Mouse (Mus musculus): ENCODE data around the gene Ptp4a2. TPM values are rescaled to one million over a fixed set of nuclear protein-coding genes. Genes with fewer than 3 reads are reported as not detected.

The Ptp4a2 gene
- polyA plus RNA-seq, 1 experiment from 2014 or later = 214 TPM

DNA sequence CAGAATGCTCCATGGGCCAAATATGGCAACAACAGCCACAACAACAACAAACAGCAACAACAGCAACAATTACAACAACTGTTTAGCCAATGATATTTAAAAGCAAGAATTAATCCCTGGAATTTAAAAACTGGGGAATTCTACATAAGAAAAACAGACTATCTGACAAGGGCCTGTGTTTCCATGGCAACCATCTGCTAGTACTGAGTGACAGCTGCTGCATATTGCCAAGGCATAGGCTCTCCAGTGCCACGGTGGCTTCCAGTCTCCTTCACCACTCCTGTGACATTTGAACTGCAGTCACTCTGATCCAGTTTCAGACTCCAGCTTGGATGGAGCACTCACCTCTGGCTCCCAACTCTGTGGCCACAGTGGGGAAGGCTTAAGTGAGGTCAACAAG, 19.6 kb upstream of the Ptp4a2 start:
- 21% methylated on average over 1 of the region's 1 CpGs for WGBS
- no peaks in the 10 kb centered on the region for H3K27me3 ChIP-seq (replicated peaks; ENCODE audit: control insufficient read depth, insufficient read depth, low read length)
- H3K36me3 ChIP-seq (ENCODE audit: control insufficient read depth, insufficient read depth, low read length) = no peaks in the 10 kb centered on the region
- peaks cover 18% of the 10 kb centered on the region for H3K4me1 ChIP-seq (ENCODE audit: control insufficient read depth, insufficient read depth, low read length)
- DNase-seq (ENCODE audit: low spot score) (peak; percentile 88), ATAC-seq (peak; percentile 57; the same call in 1 of the 2 replicates)
- no peak overlapping the region for H3K4me2 ChIP-seq (ENCODE audit: low read length)
- no peaks in the 10 kb centered on the region for H3K9me3 ChIP-seq (replicated peaks; ENCODE audit: control insufficient read depth, low read length)
- peak overlapping the region; percentile 66 for H3K27ac ChIP-seq (ENCODE audit: low read depth, low read length)
- no peak overlapping the region for H3K4me3 ChIP-seq (ENCODE audit: low read depth, low read length)
- H3K9ac ChIP-seq (ENCODE audit: low read length) = no peak overlapping the region

DNA sequence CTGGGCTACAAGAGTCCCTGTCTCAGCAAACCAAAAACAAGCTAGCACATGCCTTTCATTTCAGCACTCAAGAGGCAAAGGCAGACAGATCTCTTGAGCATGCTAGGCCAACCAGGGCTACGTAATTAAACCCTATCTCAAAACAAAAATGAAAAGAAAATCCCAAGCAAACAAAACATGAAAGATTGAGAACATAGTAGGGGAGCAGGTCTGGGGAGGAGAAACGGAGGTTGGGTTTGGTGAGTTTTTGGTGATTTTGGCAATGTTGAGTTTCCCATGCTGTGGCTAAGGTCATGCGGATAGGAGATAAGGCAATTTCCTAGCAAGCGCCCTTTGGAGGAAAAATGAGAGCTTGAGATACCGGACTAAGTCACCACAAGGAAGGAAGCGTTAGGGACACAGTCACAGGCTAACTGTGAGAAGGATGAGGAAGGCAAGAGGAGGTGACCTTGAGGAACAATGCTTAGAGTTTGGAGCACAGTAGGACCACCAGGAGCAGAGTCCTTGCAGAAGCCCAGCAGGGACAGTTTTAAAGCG, 18.3 kb upstream of the Ptp4a2 start:
- Histone ChIP-seq H3K36me3 (ENCODE audit: control insufficient read depth, insufficient read depth, low read length) (no peaks in the 10 kb centered on the region), H3K4me1 (ENCODE audit: control insufficient read depth, insufficient read depth, low read length) (peaks cover 18% of the 10 kb centered on the region), H3K27ac (ENCODE audit: low read depth, low read length) (no peak overlapping the region), H3K4me3 (ENCODE audit: low read depth, low read length) (no peak overlapping the region), H3K27me3 (replicated peaks; ENCODE audit: control insufficient read depth, insufficient read depth, low read length) (no peaks in the 10 kb centered on the region), H3K4me2 (ENCODE audit: low read length) (no peak overlapping the region), H3K9ac (ENCODE audit: low read length) (no peak overlapping the region), H3K9me3 (replicated peaks; ENCODE audit: control insufficient read depth, low read length) (no peaks in the 10 kb centered on the region)
- no peak for ATAC-seq
- 89% methylated on average over 7 of the region's 7 CpGs for WGBS
- no peak for DNase-seq (ENCODE audit: low spot score)

DNA sequence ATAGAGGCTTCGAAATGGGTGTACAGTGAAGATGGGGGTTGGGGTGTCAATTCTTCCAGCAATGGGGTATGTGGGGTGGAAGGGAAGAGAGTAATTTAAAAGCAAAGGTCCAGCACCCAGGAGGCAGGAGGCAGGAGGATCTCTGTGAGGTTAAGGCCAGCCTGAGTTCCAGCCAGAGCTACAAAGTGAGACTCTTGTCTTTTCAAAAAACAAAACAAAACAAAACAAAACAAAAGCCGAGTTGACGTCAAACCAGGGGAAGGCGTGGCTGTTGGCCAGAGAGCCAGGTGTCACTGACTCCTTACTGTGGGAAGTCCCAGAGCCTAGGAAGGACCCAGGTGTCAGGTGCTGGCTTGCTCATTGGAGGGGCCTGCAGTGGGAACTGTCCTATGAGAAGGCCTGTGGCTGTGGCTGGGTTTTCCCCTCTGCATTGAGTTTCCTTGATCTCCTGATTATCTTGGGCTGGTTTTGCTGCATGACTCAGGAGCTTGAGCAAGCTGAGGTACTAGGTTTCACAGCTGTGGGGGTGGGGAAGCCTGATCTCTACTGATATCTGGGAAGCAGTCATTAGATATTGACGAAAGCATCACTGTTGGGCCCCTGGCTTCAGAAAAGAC, 17.2 kb upstream of the Ptp4a2 start:
- no peaks in the 10 kb centered on the region for H3K36me3 ChIP-seq (ENCODE audit: control insufficient read depth, insufficient read depth, low read length)
- no peak overlapping the region for H3K4me3 ChIP-seq (ENCODE audit: low read depth, low read length)
- H3K27ac ChIP-seq (ENCODE audit: low read depth, low read length) = no peak overlapping the region
- no peaks in the 10 kb centered on the region for H3K27me3 ChIP-seq (replicated peaks; ENCODE audit: control insufficient read depth, insufficient read depth, low read length)
- H3K4me1 ChIP-seq (ENCODE audit: control insufficient read depth, insufficient read depth, low read length) = peaks cover 18% of the 10 kb centered on the region
- ATAC-seq (no peak), DNase-seq (ENCODE audit: low spot score) (no peak)
- no peak overlapping the region for H3K9ac ChIP-seq (ENCODE audit: low read length)
- H3K4me2 ChIP-seq (ENCODE audit: low read length) = no peak overlapping the region
- H3K9me3 ChIP-seq (replicated peaks; ENCODE audit: control insufficient read depth, low read length) = no peaks in the 10 kb centered on the region
- WGBS = 68% methylated on average over 5 of the region's 5 CpGs

DNA sequence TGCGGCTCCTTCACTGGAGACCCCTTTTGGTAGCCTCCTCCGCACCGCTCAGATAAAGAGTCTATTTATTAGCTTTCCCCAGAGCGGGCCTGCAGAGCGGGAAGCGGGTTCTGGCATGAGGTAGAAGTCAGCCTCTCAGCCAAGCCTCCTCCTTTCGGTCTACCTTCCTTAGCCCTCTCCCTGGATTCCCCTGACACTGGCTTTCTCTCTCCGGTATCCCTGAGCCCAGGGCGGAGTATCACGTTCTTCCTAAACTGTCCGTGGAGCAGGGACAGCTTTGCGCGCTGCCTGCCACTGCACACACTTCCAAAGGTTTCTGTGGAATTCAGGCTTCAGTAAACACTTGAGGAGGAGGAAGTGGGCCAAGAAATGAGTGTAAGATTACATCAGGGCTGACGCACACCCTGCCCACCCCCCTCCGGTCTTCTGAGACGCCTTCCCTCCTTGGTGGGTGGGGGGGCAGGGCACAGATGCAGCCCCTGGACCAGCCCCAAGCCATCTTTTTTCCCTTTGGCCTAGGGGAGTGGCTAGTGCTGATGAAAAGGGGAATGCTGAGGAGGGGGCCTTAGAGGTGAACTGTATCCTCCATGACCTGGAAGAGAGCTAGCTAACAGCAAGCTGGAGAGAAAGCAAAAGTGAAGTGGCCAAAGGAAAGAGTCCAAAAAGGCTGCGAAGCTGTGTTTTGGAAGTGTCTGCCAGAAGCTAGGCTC, 15.7 kb upstream of the Ptp4a2 start:
- peak; percentile 60 for ATAC-seq
- H3K36me3 ChIP-seq (ENCODE audit: control insufficient read depth, insufficient read depth, low read length) = no peaks in the 10 kb centered on the region
- H3K4me1 ChIP-seq (ENCODE audit: control insufficient read depth, insufficient read depth, low read length) = peaks cover 18% of the 10 kb centered on the region
- peak overlapping the region; percentile 30; the same call in 1 of the 2 replicates for H3K9ac ChIP-seq (ENCODE audit: low read length)
- H3K4me2 ChIP-seq (ENCODE audit: low read length) = peak overlapping the region; percentile 36
- H3K27ac ChIP-seq (ENCODE audit: low read depth, low read length) = peak overlapping the region; percentile 71
- 7% methylated on average over 17 of the region's 17 CpGs for WGBS
- no peaks in the 10 kb centered on the region for H3K27me3 ChIP-seq (replicated peaks; ENCODE audit: control insufficient read depth, insufficient read depth, low read length)
- H3K9me3 ChIP-seq (replicated peaks; ENCODE audit: control insufficient read depth, low read length) = no peaks in the 10 kb centered on the region
- DNase-seq (ENCODE audit: low spot score) = peak; percentile 84
- no peak overlapping the region for H3K4me3 ChIP-seq (ENCODE audit: low read depth, low read length)

DNA sequence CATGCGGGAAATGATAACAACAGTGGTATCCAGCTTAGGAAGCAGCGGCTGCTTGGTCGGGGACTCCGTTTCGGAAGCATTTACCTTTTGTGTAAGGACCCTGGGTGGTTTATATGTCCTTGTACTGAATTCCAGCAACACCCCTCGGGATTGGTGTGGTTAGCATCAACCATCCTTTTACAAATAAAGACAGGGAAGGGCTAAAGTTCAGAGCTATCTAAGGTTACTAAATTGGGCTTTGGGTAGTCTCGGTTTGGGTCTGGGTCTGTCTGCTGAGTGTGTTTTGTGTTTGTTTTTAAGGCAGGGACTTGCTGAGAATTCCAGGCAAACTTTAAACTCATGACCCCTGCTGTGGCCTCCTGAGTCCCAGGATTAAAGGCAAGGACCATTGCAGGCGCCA, 15.2 kb upstream of the Ptp4a2 start:
- 32% methylated on average over 8 of the region's 8 CpGs for WGBS
- Histone ChIP-seq H3K27ac (ENCODE audit: low read depth, low read length) (peak overlapping the region; percentile 71; the same call in 1 of the 2 replicates), H3K4me2 (ENCODE audit: low read length) (peak overlapping the region; percentile 36), H3K9ac (ENCODE audit: low read length) (peak overlapping the region; percentile 30; the same call in 1 of the 2 replicates), H3K9me3 (replicated peaks; ENCODE audit: control insufficient read depth, low read length) (no peaks in the 10 kb centered on the region), H3K27me3 (replicated peaks; ENCODE audit: control insufficient read depth, insufficient read depth, low read length) (no peaks in the 10 kb centered on the region), H3K4me3 (ENCODE audit: low read depth, low read length) (no peak overlapping the region), H3K4me1 (ENCODE audit: control insufficient read depth, insufficient read depth, low read length) (peaks cover 18% of the 10 kb centered on the region), H3K36me3 (ENCODE audit: control insufficient read depth, insufficient read depth, low read length) (no peaks in the 10 kb centered on the region)
- no peak for DNase-seq (ENCODE audit: low spot score)
- ATAC-seq = no peak

DNA sequence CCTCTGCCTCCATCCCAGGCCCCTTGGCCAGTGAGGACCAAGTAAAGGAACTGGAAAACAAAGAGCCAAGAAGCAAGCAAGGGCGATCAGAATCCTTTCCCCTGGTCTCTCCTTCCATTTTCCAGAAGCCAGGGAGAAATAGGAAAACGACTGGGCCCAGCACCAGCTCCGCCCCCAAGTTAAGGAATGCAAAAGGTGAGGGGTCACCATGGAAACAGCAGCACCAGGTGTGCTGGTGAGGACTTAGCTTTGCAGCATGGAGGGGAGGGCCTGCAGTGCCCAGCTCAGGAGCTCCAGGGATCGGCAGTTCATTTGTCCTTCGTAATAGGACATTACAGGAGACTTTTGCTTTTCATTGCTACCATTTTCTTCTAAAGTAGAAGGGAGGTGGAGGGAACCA, 13.0 kb upstream of the Ptp4a2 start:
- no peak for ATAC-seq
- peaks cover 11% of the 10 kb centered on the region for H3K4me1 ChIP-seq (ENCODE audit: control insufficient read depth, insufficient read depth, low read length)
- no peak overlapping the region for H3K4me3 ChIP-seq (ENCODE audit: low read depth, low read length)
- no peak for DNase-seq (ENCODE audit: low spot score)
- H3K4me2 ChIP-seq (ENCODE audit: low read length) = no peak overlapping the region
- H3K27me3 ChIP-seq (replicated peaks; ENCODE audit: control insufficient read depth, insufficient read depth, low read length) = no peaks in the 10 kb centered on the region
- H3K9ac ChIP-seq (ENCODE audit: low read length) = no peak overlapping the region
- no peaks in the 10 kb centered on the region for H3K36me3 ChIP-seq (ENCODE audit: control insufficient read depth, insufficient read depth, low read length)
- WGBS = 37% methylated on average over 5 of the region's 5 CpGs
- no peaks in the 10 kb centered on the region for H3K9me3 ChIP-seq (replicated peaks; ENCODE audit: control insufficient read depth, low read length)
- no peak overlapping the region for H3K27ac ChIP-seq (ENCODE audit: low read depth, low read length)

DNA sequence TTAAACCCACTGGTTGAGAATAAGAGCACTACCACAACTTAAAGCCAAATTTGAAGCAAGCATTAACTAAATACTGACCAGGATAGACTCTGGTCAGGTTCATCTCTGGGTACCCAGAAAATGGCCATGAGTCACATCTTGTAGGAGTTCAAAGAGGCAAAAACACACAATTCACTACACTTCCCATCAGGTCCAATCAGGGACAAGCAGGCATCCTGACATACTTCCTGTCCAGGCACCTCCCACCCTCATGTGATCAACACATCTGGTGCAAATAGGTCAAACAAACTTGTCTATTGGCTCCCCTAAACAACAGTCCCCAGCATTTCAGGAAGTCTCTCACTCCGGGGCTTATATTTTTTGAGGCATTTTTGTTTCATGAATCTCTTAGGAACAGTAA, 7.7 kb upstream of the Ptp4a2 start:
- Histone ChIP-seq H3K36me3 (ENCODE audit: control insufficient read depth, insufficient read depth, low read length) (no peaks in the 10 kb centered on the region), H3K9me3 (replicated peaks; ENCODE audit: control insufficient read depth, low read length) (no peaks in the 10 kb centered on the region), H3K9ac (ENCODE audit: low read length) (no peak overlapping the region), H3K27ac (ENCODE audit: low read depth, low read length) (no peak overlapping the region), H3K4me3 (ENCODE audit: low read depth, low read length) (no peak overlapping the region), H3K27me3 (replicated peaks; ENCODE audit: control insufficient read depth, insufficient read depth, low read length) (no peaks in the 10 kb centered on the region), H3K4me2 (ENCODE audit: low read length) (no peak overlapping the region), H3K4me1 (ENCODE audit: control insufficient read depth, insufficient read depth, low read length) (no peaks in the 10 kb centered on the region)
- ATAC-seq (no peak), DNase-seq (ENCODE audit: low spot score) (no peak)
- 91% methylated on average over 1 of the region's 1 CpGs for WGBS

DNA sequence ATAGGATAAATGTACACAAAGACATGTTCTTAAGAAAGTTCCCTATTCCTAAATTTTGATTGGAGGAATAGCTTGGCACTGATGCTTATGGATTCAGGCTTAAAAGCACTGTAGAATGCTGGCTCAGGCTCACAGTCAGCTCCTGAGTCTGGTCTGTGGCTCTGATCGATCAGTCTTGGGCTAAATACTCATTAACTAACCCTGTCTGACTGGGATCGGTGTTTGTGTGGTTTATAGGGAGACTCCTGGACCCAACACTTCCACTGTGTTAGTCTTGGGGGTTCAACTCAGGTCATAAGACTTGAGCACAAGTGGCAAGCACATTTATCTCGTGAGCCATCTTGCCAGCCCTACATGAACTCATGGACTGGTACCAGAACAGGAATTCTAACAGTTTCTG, 6.0 kb upstream of the Ptp4a2 start:
- 88% methylated on average over 3 of the region's 3 CpGs for WGBS
- Histone ChIP-seq H3K9me3 (replicated peaks; ENCODE audit: control insufficient read depth, low read length) (no peaks in the 10 kb centered on the region), H3K4me2 (ENCODE audit: low read length) (no peak overlapping the region), H3K36me3 (ENCODE audit: control insufficient read depth, insufficient read depth, low read length) (no peaks in the 10 kb centered on the region), H3K4me3 (ENCODE audit: low read depth, low read length) (no peak overlapping the region), H3K27ac (ENCODE audit: low read depth, low read length) (no peak overlapping the region), H3K4me1 (ENCODE audit: control insufficient read depth, insufficient read depth, low read length) (no peaks in the 10 kb centered on the region), H3K27me3 (replicated peaks; ENCODE audit: control insufficient read depth, insufficient read depth, low read length) (no peaks in the 10 kb centered on the region), H3K9ac (ENCODE audit: low read length) (no peak overlapping the region)
- ATAC-seq = no peak
- no peak for DNase-seq (ENCODE audit: low spot score)

Measured in forebrain, embryonic 14.5 days (tissue).